Mouse (Mus musculus): ENCODE results near the gene Slit3.

- TF ChIP-seq CTCF (conservative IDR thresholded peaks at IDR 0.05; ENCODE audit: low read length) (no peak), POU5F1 (IDR thresholded peaks at IDR 0.05; ENCODE audit: borderline replicate concordance, low read length) (no peak), NANOG (IDR thresholded peaks at IDR 0.05; ENCODE audit: borderline replicate concordance, low read length) (no peak)
These were observed 383.9 kb downstream of the Slit3 start for GRCm38 (mm10) chr11:35504916-35505315.

All from E14TG2a.4 (cell line).